Mouse (Mus musculus) stomach, postnatal 0 days (tissue): ENCODE results near the gene Add2.

Experiments
- CTCF ChIP-seq: IDR thresholded peaks from 2 replicates; pipeline ENCODE4 v1.5.1; 2016; ENCODE audit warnings: antibody characterized with exemption, low read depth, mild to moderate bottlenecking, moderate library complexity
- EP300 ChIP-seq: optimal IDR thresholded peaks from 2 replicates; pipeline ENCODE3; 2016; ENCODE audit warnings: antibody characterized with exemption

DNA sequence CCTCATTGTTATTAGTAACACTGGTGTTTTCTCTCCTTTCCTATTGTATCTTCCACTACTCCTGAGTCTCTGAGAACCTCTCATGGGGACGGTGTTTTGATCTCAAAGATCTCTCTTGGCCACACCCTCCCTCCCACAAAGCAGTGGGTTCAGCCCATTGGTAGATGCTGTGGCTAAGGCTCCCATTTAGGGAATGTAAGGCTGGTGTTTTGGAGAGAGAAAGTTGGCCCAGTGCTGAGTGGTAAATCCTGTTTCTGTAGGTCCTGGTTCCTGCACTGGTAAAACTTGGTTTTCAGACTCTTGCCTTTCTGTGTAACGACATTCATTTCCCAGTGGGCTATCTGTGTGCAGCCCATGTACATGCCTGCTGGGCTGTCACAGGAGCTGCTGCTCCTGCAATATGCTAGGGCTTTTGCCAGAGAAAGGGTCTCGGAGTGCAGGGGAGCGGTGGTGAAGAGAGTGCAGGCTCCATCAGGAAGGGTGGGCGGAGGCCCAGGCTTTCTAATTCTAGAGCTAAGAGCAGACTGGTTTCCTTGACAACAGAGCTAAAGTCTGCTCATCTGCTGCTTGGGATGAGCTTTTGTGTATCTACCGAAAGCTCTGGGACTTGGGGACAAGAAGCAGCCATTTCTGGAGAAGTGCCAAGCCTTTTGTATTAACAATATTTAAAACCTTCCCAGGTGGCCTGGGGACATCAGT lies 36.0 kb downstream of the Add2 start:
- no peak for TF ChIP-seq CTCF
- TF ChIP-seq EP300 = no peak
